Mouse (Mus musculus) lung, postnatal 10 days (tissue): ENCODE measurements around the gene Cnst.

ENCODE experiments used
- DNase-seq: peaks from one replicate; pipeline ENCODE4 v3.0.0; 2021

Gene Cnst

GRCm38 (mm10) chr1:179545768-179546550 is at the start of gene Cnst, which contains the start of gene Tfb2m:
Gene Cnst (plus strand): TSS chr1:179546370.
Gene Tfb2m (minus strand): TSS chr1:179546267.
- DNase-seq: peak; percentile 99

GRCm38 (mm10) chr1:179499257-179499656 is 46.9 kb upstream of the Cnst start:
- DNase-seq: no peak

GRCm38 (mm10) chr1:179502565-179502964 is 43.6 kb upstream of the Cnst start:
- no peak for DNase-seq

- peak; percentile 34 for DNase-seq
These were observed 39.4 kb upstream of the Cnst start for GRCm38 (mm10) chr1:179506530-179507315.

- no peak for DNase-seq
These were observed 35.4 kb upstream of the Cnst start for GRCm38 (mm10) chr1:179510546-179511340.

- DNase-seq: no peak
These were observed 34.3 kb upstream of the Cnst start for GRCm38 (mm10) chr1:179511895-179512294.

- peak; percentile 19 for DNase-seq
These were observed 29.0 kb upstream of the Cnst start for GRCm38 (mm10) chr1:179516941-179517712.

GRCm38 (mm10) chr1:179517713-179518465 is 28.3 kb upstream of the Cnst start, which contains the start of gene Smyd3:
Gene Smyd3 (minus strand): TSS chr1:179518041.
- DNase-seq: peak; percentile 86

- DNase-seq: no peak
These were observed 26.3 kb upstream of the Cnst start for GRCm38 (mm10) chr1:179519901-179520300.

GRCm38 (mm10) chr1:179539054-179539453 is 7.1 kb upstream of the Cnst start:
- DNase-seq: no peak

GRCm38 (mm10) chr1:179539887-179540286 is 6.3 kb upstream of the Cnst start:
- no peak for DNase-seq

GRCm38 (mm10) chr1:179541502-179541901 is 4.7 kb upstream of the Cnst start:
- DNase-seq: no peak

- DNase-seq: no peak
These were observed 364 bp downstream of the Cnst start for GRCm38 (mm10) chr1:179546551-179546917.

GRCm38 (mm10) chr1:179547176-179547575 is 1.0 kb downstream of the Cnst start:
- no peak for DNase-seq

GRCm38 (mm10) chr1:179548220-179548619 is 2.0 kb downstream of the Cnst start:
- no peak for DNase-seq

- DNase-seq: no peak
These were observed 3.0 kb downstream of the Cnst start for GRCm38 (mm10) chr1:179548996-179549752.

GRCm38 (mm10) chr1:179551336-179551735 is 5.2 kb downstream of the Cnst start:
- DNase-seq: no peak

GRCm38 (mm10) chr1:179551921-179552320 is 5.8 kb downstream of the Cnst start:
- no peak for DNase-seq

- peak; percentile 34 for DNase-seq
These were observed 6.6 kb downstream of the Cnst start for GRCm38 (mm10) chr1:179552751-179553150.

GRCm38 (mm10) chr1:179553197-179553948 is 7.2 kb downstream of the Cnst start:
- no peak for DNase-seq
